Mouse (Mus musculus): Measurements from ENCODE around the gene Tnpo1. TPM values are rescaled to one million over a fixed set of nuclear protein-coding genes. Genes with fewer than 3 reads are reported as not detected.

Gene Tnpo1
- polyA plus RNA-seq, 1 experiment from 2014 or later: 63.5 TPM

DNA sequence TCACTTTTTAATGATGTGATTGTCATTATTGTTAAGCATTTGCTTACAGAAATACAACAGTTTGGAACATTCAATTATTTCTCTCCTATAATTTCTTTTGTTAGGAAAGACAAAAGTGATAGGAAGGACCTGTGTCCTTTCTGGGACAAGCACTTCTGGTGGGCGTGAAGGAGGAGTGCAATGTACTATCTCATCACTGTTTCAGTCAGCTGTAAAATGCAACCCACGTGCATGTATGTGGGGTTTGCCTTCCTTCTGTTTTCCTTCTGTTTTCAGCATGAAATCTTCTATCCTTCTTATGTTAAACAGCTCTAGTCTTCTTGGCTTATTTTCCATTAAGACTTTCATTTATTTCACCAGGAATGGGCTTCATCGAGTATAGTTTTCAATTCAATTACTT is 5.9 kb downstream of the Tnpo1 start:
- Histone ChIP-seq H3K27ac (replicated peaks; ENCODE audit: low read depth, low read length) (no peak overlapping the region), H3K9ac (replicated peaks; ENCODE audit: low read length) (no peak overlapping the region), H3K27me3 (ENCODE audit: control insufficient read depth, insufficient read depth, low read length) (no peaks in the 10 kb centered on the region), H3K4me2 (ENCODE audit: low read length) (no peak overlapping the region), H3K36me3 (ENCODE audit: control insufficient read depth, insufficient read depth, low read length) (peaks cover 14% of the 10 kb centered on the region; the same call in 1 of the 2 replicates), H3K4me3 (replicated peaks; ENCODE audit: low read depth, low read length) (no peak overlapping the region), H3K9me3 (ENCODE audit: control insufficient read depth, low read length) (no peaks in the 10 kb centered on the region), H3K4me1 (ENCODE audit: control insufficient read depth, insufficient read depth, low read length) (peaks cover 15% of the 10 kb centered on the region)
- 88% methylated on average over 3 of the region's 3 CpGs for WGBS
- no peak for DNase-seq
- ATAC-seq (ENCODE audit: low FRiP score, low TSS enrichment): no peak

DNA sequence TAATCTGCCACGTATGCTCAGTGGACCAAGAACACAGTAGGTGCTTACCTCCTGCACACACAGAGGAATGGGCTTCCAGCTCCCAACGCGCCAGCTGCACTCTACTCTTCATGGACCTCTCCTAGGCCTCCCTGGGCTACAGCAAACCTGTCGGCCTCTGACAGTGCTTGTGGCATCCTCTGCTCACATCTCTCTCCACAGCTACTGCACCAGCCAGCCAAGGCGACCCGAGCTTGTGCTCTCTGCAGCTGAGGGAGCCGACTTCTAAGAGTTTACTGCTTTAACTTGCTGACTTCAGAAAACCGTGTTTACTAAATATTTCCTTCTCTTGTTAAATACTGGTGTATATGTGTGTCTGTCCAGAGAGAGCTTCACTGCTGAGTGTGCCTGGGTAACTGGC is 6.5 kb downstream of the Tnpo1 start:
- no peaks in the 10 kb centered on the region for H3K9me3 ChIP-seq (ENCODE audit: control insufficient read depth, low read length)
- no peak for DNase-seq
- H3K4me2 ChIP-seq (ENCODE audit: low read length): no peak overlapping the region
- no peak overlapping the region for H3K27ac ChIP-seq (replicated peaks; ENCODE audit: low read depth, low read length)
- H3K4me1 ChIP-seq (ENCODE audit: control insufficient read depth, insufficient read depth, low read length): peaks cover 18% of the 10 kb centered on the region
- H3K36me3 ChIP-seq (ENCODE audit: control insufficient read depth, insufficient read depth, low read length): peaks cover 14% of the 10 kb centered on the region; the same call in 1 of the 2 replicates
- H3K9ac ChIP-seq (replicated peaks; ENCODE audit: low read length): no peak overlapping the region
- H3K4me3 ChIP-seq (replicated peaks; ENCODE audit: low read depth, low read length): no peak overlapping the region
- no peaks in the 10 kb centered on the region for H3K27me3 ChIP-seq (ENCODE audit: control insufficient read depth, insufficient read depth, low read length)
- WGBS: 87% methylated on average over 8 of the region's 8 CpGs
- ATAC-seq (ENCODE audit: low FRiP score, low TSS enrichment): no peak

- Histone ChIP-seq H3K4me3 (replicated peaks; ENCODE audit: low read depth, low read length) (no peak overlapping the region), H3K4me1 (ENCODE audit: control insufficient read depth, insufficient read depth, low read length) (peaks cover 20% of the 10 kb centered on the region), H3K27ac (replicated peaks; ENCODE audit: low read depth, low read length) (no peak overlapping the region), H3K27me3 (ENCODE audit: control insufficient read depth, insufficient read depth, low read length) (no peaks in the 10 kb centered on the region), H3K4me2 (ENCODE audit: low read length) (no peak overlapping the region), H3K9ac (replicated peaks; ENCODE audit: low read length) (no peak overlapping the region), H3K9me3 (ENCODE audit: control insufficient read depth, low read length) (no peaks in the 10 kb centered on the region), H3K36me3 (ENCODE audit: control insufficient read depth, insufficient read depth, low read length) (peaks cover 13% of the 10 kb centered on the region; the same call in 1 of the 2 replicates)
- no peak for DNase-seq
- ATAC-seq (ENCODE audit: low FRiP score, low TSS enrichment): no peak
- 96% methylated on average over 2 of the region's 2 CpGs for WGBS
These were observed 8.3 kb downstream of the Tnpo1 start for GRCm38 (mm10) chr13:98917851-98918250.

DNA sequence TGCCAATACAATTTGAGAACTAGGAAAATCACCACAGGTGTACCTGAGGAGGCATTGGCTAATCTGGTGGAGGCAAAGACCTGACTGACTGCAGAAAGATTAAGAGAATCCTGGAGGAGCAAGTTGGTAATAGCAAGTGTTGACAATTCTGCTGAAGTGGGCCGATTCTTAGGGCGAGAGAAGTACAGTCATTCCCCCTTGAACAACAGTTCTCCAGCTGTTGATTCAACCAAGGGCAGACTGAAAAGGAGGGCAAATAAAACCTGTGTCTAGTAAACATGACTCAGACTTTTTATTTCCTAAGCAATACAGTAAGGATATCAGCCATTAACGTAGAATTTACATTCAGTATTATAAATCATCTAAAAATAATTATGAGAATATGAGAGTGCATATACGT is 10.6 kb downstream of the Tnpo1 start:
- no peaks in the 10 kb centered on the region for H3K9me3 ChIP-seq (ENCODE audit: control insufficient read depth, low read length)
- H3K4me3 ChIP-seq (replicated peaks; ENCODE audit: low read depth, low read length): no peak overlapping the region
- 92% methylated on average over 4 of the region's 4 CpGs for WGBS
- peaks cover 3% of the 10 kb centered on the region; the same call in 1 of the 2 replicates for H3K36me3 ChIP-seq (ENCODE audit: control insufficient read depth, insufficient read depth, low read length)
- no peak overlapping the region for H3K27ac ChIP-seq (replicated peaks; ENCODE audit: low read depth, low read length)
- no peaks in the 10 kb centered on the region for H3K27me3 ChIP-seq (ENCODE audit: control insufficient read depth, insufficient read depth, low read length)
- peaks cover 25% of the 10 kb centered on the region for H3K4me1 ChIP-seq (ENCODE audit: control insufficient read depth, insufficient read depth, low read length)
- ATAC-seq (ENCODE audit: low FRiP score, low TSS enrichment) (no peak), DNase-seq (no peak)
- no peak overlapping the region for H3K9ac ChIP-seq (replicated peaks; ENCODE audit: low read length)
- H3K4me2 ChIP-seq (ENCODE audit: low read length): no peak overlapping the region

GRCm38 (mm10) chr13:98914844-98915212 is 11.4 kb downstream of the Tnpo1 start:
- Histone ChIP-seq H3K9ac (replicated peaks; ENCODE audit: low read length) (no peak overlapping the region), H3K27ac (replicated peaks; ENCODE audit: low read depth, low read length) (no peak overlapping the region), H3K4me1 (ENCODE audit: control insufficient read depth, insufficient read depth, low read length) (peaks cover 25% of the 10 kb centered on the region), H3K4me2 (ENCODE audit: low read length) (no peak overlapping the region), H3K27me3 (ENCODE audit: control insufficient read depth, insufficient read depth, low read length) (no peaks in the 10 kb centered on the region), H3K4me3 (replicated peaks; ENCODE audit: low read depth, low read length) (no peak overlapping the region), H3K9me3 (ENCODE audit: control insufficient read depth, low read length) (no peaks in the 10 kb centered on the region), H3K36me3 (ENCODE audit: control insufficient read depth, insufficient read depth, low read length) (peaks cover 3% of the 10 kb centered on the region; the same call in 1 of the 2 replicates)
- DNase-seq (no peak), ATAC-seq (ENCODE audit: low FRiP score, low TSS enrichment) (no peak)
- WGBS: 79% methylated on average over 5 of the region's 5 CpGs

GRCm38 (mm10) chr13:98914010-98914843 is 12.0 kb downstream of the Tnpo1 start:
- no peak overlapping the region for H3K9ac ChIP-seq (replicated peaks; ENCODE audit: low read length)
- H3K4me1 ChIP-seq (ENCODE audit: control insufficient read depth, insufficient read depth, low read length): peaks cover 25% of the 10 kb centered on the region
- H3K9me3 ChIP-seq (ENCODE audit: control insufficient read depth, low read length): no peaks in the 10 kb centered on the region
- H3K27ac ChIP-seq (replicated peaks; ENCODE audit: low read depth, low read length): no peak overlapping the region
- no peak overlapping the region for H3K4me2 ChIP-seq (ENCODE audit: low read length)
- no peak overlapping the region for H3K4me3 ChIP-seq (replicated peaks; ENCODE audit: low read depth, low read length)
- ATAC-seq (ENCODE audit: low FRiP score, low TSS enrichment) (no peak), DNase-seq (no peak)
- 66% methylated on average over 14 of the region's 14 CpGs for WGBS
- no peaks in the 10 kb centered on the region; the same call in 1 of the 2 replicates for H3K36me3 ChIP-seq (ENCODE audit: control insufficient read depth, insufficient read depth, low read length)
- H3K27me3 ChIP-seq (ENCODE audit: control insufficient read depth, insufficient read depth, low read length): no peaks in the 10 kb centered on the region

DNA sequence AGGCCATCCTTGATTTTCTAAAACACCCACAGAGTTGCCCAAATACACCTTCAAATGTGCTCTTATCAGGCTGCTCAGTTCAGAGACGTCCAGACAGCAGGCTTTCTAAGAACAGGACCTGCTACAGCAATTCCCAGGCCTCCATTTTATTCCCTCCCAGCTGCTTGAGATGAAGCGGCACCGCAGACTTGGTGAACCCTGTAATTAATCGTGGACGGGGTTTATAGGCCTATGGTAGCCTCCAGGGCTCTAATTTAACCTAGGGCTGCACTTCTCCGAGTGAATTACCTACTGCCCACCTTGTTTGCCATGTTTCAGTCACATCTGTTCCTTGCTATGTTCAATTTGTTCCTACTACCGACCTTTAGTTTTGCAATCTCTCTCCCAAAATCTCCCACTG is 13.0 kb downstream of the Tnpo1 start:
- Histone ChIP-seq H3K27me3 (ENCODE audit: control insufficient read depth, insufficient read depth, low read length) (no peaks in the 10 kb centered on the region), H3K27ac (replicated peaks; ENCODE audit: low read depth, low read length) (no peak overlapping the region), H3K4me3 (replicated peaks; ENCODE audit: low read depth, low read length) (no peak overlapping the region), H3K36me3 (ENCODE audit: control insufficient read depth, insufficient read depth, low read length) (no peaks in the 10 kb centered on the region; the same call in 1 of the 2 replicates), H3K4me1 (ENCODE audit: control insufficient read depth, insufficient read depth, low read length) (peaks cover 25% of the 10 kb centered on the region), H3K9me3 (ENCODE audit: control insufficient read depth, low read length) (no peaks in the 10 kb centered on the region), H3K4me2 (ENCODE audit: low read length) (no peak overlapping the region), H3K9ac (replicated peaks; ENCODE audit: low read length) (no peak overlapping the region)
- DNase-seq: no peak
- 29% methylated on average over 7 of the region's 7 CpGs for WGBS
- no peak for ATAC-seq (ENCODE audit: low FRiP score, low TSS enrichment)

- WGBS: 66% methylated on average over 8 of the region's 8 CpGs
These were observed 13.6 kb downstream of the Tnpo1 start for GRCm38 (mm10) chr13:98912602-98913001.

DNA sequence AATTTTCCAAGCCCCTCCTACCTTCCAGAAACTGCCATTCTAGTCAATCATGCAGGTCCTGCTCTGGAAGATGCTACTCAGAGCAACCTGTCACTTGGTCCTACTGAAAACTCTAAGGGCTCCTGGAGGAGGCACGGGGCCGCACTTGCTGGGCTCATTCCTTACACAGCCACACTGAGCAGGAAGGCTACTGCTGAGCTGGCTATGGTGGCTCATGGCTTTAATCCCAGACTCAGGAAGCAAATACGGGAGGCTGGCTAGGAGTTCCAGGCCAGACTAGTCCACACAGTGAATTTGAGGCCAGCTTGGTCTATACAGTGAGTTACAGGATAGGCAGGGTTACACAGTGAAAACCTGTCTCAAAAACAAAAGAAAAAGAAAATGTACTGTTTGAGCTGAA is 15.4 kb downstream of the Tnpo1 start:
- Histone ChIP-seq H3K4me2 (ENCODE audit: low read length) (no peak overlapping the region), H3K4me3 (replicated peaks; ENCODE audit: low read depth, low read length) (no peak overlapping the region), H3K27ac (replicated peaks; ENCODE audit: low read depth, low read length) (no peak overlapping the region), H3K27me3 (ENCODE audit: control insufficient read depth, insufficient read depth, low read length) (no peaks in the 10 kb centered on the region), H3K9me3 (ENCODE audit: control insufficient read depth, low read length) (no peaks in the 10 kb centered on the region), H3K9ac (replicated peaks; ENCODE audit: low read length) (no peak overlapping the region), H3K4me1 (ENCODE audit: control insufficient read depth, insufficient read depth, low read length) (peaks cover 25% of the 10 kb centered on the region), H3K36me3 (ENCODE audit: control insufficient read depth, insufficient read depth, low read length) (peaks cover 3% of the 10 kb centered on the region; the same call in 1 of the 2 replicates)
- ATAC-seq (ENCODE audit: low FRiP score, low TSS enrichment): no peak
- DNase-seq: no peak
- WGBS: 72% methylated on average over 3 of the region's 3 CpGs

More at GRCm38 (mm10) chr13:98912602-98913001, 13.6 kb downstream of the Tnpo1 start:
- H3K27ac ChIP-seq (replicated peaks; ENCODE audit: low read depth, low read length): no peak overlapping the region
- no peak overlapping the region for H3K9ac ChIP-seq (replicated peaks; ENCODE audit: low read length)
- H3K4me3 ChIP-seq (replicated peaks; ENCODE audit: low read depth, low read length): no peak overlapping the region
- ATAC-seq (ENCODE audit: low FRiP score, low TSS enrichment): no peak
- no peak overlapping the region for H3K4me2 ChIP-seq (ENCODE audit: low read length)
- no peak for DNase-seq
- H3K27me3 ChIP-seq (ENCODE audit: control insufficient read depth, insufficient read depth, low read length): no peaks in the 10 kb centered on the region
- no peaks in the 10 kb centered on the region; the same call in 1 of the 2 replicates for H3K36me3 ChIP-seq (ENCODE audit: control insufficient read depth, insufficient read depth, low read length)
- H3K4me1 ChIP-seq (ENCODE audit: control insufficient read depth, insufficient read depth, low read length): peaks cover 25% of the 10 kb centered on the region
- H3K9me3 ChIP-seq (ENCODE audit: control insufficient read depth, low read length): no peaks in the 10 kb centered on the region
